Mouse (Mus musculus): ENCODE data around the gene Prdm16.

The Prdm16 gene

DNA sequence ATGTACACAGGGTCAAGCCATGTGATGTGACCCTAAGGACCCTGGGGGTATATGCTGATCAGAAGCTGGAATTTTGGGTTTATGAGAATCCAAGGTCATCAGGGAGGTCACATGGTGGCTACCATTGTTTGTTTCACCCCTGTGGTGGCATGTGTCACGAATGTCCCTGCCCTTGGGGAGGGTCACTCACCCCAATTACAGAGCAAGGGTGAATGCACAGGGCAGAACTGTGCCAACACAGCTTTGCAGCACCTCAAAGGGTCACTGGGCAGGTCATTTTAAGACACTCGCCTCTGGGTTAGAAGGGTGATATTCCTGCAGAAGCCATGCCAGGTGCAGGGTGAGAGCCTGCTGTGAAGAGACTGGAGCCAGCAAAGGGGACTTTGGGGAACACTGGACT lies 206.9 kb downstream of the Prdm16 start:
- in situ Hi-C loops (cut with MboI, MseI), result no loop called here

DNA sequence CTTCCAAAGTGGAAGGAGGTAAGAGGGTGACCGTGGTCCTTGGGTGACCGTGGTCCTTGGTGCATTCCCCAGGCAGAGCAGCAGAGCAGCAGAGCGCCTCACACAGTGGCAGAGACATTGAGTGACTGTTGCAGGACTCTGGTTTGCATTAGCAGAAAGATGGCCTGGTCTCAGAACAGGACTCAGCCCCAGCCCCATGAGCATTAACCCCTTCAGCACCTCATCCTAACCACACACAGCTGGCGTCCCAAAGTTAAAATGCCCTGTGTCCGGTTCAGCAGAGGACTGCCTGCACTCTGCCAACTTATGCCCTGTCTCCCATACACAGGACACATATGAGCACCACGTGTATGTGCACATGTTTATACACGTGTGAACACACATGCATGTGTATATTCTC lies 209.8 kb downstream of the Prdm16 start:
- in situ Hi-C loops (cut with MboI, MseI), result no loop called here

DNA sequence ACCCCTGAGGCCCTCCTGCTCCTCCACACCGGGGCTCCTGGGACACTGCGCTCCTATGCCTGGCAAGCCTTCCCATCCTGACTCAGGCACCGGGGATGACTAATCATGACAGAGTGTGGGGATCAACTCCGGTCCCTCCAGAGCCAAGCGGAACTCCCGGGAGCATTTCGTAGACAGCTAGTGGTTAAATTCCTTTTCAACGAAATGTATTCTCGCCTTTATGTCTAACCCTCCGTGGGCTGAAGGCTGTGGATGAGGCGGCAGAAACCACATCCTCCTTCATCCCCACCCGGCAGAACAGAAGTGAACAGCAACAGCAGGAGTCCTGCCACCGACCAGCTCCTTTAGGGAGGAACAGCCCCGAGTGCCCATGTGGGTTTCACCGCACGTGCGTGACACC lies 211.4 kb downstream of the Prdm16 start:
- in situ Hi-C loops (cut with MboI, MseI), result no loop called here

DNA sequence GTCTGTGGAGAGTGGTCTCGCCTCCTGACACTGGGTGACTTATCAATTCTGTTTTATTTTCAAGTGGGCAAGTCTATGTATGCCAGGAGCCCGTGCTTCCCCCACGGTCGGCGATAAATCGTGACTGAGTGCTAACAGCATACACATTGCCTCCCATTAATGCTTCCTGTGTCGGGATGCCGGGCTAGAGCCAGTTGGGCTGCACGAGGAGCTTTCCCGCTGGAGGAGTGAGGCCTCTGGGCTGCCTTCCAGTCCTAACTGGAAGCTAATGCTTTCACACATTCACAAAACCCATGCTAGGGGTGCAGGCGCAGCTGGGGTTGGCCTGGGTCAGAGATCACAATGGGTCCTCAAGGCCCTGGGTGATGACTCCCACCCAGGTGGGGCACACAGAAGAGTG lies 212.0 kb downstream of the Prdm16 start:
- in situ Hi-C loops (cut with MboI, MseI), result no loop called here

DNA sequence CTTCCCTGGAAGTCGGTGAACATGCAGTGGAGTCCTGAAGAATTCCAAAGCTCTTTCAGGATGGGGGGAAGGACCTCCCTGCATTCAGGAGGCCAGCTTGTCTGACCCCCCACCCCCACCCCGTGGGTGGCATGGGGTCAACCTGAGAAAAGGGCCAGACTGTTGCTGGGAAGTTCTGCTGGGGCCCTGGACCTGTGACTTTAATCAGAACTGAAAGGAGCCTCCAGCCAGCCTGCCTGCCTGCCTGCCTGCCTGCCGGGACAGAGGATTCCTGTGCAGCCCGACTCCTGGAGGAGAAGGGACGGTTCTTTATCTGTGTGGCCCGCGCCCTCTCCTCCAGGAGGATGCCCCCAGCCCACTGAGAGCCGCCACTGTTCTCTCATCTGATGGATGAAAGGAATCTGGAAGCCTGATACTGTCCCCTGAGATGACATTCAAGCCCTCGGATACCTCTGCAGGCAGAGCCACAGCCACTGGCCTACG lies 214.2 kb downstream of the Prdm16 start:
- in situ Hi-C loops (cut with MboI, MseI), result no loop called here

DNA sequence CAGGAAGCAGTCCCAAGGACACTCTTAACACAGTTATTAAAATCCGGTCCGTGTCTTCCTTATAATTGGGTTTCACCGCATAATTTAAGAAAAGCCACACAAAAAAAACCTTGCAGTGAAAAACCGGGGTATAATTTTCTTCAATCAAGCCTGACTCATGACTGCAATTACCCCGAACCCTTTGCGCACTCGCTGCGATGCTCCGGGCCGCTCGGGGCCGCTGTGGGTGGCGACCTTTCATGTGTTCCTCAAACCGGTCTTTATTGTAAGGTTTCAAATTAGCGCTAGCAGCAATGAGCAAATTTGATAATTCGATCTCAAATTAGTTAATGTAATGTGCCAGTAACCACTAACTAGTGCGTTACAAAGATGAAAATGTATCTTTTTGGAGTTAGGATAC lies 215.9 kb downstream of the Prdm16 start:
- in situ Hi-C loops (cut with MboI, MseI), result no loop called here

DNA sequence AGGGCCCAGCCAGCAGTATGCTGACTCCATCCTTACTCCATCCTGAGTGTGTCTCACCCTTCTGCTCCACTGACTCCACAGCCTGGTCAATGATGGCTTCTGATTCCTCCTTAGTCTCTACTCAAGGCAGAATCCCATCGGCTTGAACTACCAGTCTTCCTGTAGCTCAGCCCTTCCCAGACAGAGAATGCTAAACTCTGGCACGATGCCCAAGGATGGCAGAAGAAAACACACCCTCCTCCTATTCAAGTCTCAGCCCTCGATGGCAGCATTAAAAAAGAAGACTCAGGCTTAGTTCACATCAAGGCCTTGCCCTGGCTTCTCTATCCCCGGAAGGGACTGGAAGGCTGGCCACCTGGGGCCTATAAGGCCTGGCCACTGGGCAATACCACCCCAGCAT lies 216.9 kb downstream of the Prdm16 start:
- in situ Hi-C loops (cut with MboI, MseI), result no loop called here

DNA sequence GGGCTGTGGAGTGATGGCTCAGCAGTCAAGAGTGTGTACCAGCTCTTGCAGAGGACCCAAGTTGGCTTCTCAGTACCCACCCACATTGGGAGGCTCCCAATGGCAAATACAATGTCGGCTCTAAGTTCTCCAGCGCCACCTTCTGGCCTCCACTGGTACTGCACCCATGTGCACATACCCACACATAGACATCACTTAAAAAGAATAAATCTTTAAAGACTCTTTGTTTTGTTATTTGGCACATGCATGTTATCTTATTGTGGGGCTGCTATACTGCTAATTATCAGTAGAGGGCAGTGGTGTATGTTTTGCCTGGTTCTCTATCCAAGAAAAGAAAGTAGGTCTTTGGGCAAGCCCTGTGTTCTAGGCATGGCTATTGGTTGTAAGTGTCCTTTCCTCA lies 217.7 kb downstream of the Prdm16 start:
- in situ Hi-C loops (cut with MboI, MseI), result no loop called here

DNA sequence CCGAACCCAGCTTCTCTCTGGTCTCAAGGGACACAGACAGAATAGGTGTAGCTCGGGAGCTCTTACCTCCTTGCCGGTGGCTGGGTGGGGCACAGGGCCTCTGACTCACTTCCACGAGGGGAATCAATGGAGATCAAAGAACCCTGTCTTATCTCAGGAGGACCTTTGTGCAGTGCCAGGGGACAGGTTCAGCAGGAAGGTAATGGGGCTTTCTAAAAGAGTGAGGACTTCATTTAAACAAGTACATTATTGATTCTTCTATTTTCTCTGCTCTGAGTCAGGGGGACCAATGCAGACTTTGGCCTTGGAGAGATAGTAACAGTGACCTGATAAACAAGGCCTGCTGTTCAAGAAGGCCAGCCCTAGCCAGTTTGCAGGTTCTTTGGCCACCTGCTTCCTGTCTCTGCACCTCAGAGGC lies 218.3 kb downstream of the Prdm16 start:
- in situ Hi-C loops (cut with MboI, MseI), result no loop called here

DNA sequence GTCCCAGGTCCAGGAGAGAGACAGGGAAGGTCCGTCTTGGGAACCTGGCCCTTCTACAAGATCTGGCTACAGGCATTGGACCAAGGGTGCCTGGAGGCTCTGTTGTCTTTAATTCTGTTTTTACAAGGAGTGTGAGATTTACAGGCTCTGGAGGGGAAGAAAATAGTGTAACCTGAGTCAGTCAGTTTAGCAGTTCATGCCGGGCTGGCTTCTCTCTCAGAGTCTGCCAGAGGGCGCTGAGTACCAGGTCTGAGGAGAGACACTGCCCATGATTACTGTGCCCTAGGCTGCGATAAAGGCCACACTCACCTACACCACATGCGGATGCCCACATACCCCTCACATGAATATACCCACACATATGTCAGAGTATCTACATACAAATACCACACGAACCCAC lies 219.9 kb downstream of the Prdm16 start:
- in situ Hi-C loops (cut with MboI, MseI), result no loop called here

DNA sequence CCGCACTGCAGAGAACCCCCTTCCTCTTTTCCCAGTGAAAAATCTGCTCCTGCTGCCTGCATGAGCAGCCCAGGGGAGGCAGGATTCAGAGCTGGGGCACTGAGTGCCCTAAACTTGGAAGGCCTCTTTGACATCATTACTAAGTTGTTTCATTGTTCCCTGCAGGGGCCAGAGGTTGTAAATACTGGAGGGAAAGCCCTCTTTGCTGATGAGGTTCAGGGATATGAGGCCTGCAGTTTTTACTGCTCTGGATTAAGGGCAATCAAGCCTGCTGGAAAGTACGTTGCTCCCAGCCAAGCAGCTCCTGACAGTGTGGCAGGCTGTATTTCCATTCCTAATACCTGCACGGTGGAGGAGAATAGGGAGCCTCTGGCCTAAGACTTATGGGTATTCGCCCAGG lies 221.8 kb downstream of the Prdm16 start:
- in situ Hi-C loops (cut with MboI, MseI), result no loop called here

DNA sequence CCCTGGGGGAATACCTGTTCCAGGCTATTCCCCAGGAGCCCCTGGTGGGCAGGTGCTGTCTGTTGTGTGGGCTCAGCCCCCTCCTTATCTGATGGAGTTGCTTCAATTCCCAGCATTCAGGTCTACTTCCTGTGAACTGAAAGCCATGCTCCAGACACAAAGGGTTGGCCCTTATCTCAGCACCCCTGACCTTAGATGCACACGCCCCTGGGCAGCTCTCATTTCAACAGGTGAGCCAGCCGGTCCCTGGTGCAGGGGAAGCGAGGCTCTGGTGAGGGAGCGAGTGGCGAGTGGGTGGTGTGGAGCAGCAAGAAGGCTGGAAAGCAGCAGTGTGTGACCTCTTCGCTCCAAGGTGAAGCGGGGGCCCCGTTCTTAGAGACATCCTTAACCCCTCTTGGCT lies 226.1 kb downstream of the Prdm16 start:
- in situ Hi-C loops (cut with MboI, MseI), result no loop called here

DNA sequence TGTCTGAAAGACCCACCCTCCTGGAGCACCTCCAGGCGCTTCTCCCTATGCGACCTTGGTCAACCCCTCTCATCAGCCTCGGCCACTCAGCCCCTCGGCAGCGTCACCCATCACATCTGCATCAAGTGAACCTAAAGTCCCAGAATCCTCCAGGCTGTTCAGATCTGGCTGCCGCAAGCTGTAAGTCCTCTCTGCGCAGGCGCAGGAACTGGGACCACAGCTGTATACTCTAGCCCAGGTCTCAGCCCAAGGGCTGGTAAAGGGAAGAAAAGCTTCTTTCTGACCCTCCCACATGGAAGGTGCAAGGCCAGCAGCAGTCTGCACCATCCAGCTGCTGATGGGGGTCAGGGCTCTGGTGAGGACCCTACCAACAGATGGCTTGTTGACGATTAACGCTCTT lies 226.8 kb downstream of the Prdm16 start:
- in situ Hi-C loops (cut with MboI, MseI), result no loop called here

DNA sequence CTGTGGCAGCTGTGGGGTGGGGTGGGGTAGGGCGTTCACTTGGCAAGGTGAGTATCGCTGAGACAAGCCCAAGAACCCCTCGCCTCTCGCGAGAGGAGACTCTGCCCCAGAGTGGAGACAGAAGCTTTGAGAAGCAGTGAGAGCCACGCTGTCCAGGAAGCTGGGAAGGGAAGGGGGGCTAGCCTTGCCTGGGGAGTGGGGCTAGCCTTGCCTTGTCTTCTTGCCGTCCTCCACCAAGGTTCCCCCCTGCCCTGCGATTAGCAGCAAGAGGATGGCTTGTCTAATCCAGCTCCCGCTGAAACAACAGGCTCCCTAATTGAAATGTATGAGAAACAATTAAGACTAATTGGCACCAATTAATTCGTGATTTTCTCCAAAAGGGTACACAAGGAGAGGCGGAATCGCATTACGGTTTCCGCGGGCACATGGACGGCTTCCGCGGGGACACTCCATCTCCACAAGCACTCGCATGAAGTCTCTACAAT lies 227.4 kb downstream of the Prdm16 start:
- in situ Hi-C loops (cut with MboI, MseI), result no loop called here

DNA sequence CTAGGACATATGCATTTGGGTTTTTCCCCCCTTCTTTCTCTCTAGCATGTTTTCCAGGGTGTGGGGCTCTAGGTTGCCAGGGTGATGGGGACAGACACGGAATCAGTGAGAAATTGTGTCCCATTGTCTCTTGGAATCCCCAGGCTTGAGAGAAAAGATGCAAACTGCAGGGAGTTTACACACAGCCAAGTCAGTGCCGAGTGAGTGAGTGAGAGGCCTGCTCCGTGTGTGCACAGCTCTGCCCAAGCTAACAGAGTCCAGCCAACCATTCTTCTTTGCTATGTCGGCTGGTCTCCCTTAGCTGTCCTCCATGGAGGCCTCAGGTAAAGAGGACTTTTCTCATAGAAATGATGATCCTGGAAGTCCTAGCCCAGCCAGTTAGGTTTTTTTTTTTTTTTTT lies 233.7 kb downstream of the Prdm16 start:
- in situ Hi-C loops (cut with MboI, MseI), result no loop called here

DNA sequence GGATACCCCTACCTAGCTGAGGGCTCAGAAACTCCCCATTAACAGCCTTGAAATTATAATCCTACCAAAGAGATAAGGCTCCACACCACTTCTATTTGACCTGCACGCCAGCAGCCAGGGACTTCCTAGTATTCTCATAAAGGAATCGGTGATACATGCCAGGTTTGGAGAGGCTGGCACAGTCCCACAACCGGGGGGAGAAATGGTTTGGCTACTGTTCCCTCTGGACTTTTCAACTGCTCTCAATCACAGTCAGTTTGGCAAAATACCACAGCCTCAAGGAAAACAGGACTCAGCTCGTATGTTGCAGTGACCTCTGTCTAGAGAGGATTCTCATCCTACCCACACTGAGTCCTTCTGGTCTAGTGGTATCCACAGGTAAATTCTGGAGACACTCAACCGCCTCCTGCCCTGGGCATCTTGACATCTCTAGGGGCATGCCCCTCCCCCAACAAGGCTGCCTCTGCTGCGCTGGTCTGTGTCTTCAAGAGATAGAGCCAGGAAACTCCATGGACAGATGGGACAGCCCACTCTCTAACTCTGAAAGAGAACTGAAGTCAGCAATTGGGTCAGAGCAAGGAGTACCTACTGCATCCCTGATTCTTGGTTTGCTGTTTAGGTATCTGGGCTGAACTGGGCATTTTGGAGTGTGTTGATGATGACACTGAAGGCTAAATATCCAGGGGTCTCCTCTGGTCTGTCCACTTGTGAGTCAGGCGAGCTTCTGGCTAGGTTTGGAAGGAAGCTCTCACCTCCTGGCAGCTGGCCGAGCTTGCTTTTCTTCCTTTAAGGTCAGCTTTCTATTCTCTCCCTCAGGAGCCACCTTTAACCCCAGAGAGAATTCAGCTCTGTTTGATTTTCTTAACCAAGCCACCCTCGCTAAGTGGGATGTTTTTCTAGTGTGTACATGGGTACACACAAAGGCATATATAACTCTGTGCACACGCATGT lies 234.4 kb downstream of the Prdm16 start:
- in situ Hi-C loops (cut with MboI, MseI), result no loop called here

DNA sequence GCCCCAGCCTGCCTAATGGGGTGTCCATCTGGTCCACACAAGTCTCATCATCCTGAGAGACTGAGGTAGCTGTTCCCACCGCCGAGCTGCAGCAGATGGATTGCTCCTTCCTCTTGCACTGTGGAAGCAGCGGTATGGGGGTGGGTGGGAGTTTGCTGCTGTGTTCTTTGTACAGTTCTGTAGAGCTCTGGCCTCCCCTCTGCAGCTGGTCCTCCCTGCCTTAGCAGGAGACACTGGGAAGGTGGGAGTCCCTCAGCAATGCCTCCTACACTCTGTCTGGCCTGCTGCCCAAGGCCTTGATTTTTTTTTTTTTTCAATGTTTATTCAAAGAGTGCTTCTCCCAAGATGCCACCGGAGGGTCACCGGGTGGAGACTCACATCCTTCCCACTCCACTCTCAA lies 235.3 kb downstream of the Prdm16 start:
- in situ Hi-C loops (cut with MboI, MseI), result no loop called here

DNA sequence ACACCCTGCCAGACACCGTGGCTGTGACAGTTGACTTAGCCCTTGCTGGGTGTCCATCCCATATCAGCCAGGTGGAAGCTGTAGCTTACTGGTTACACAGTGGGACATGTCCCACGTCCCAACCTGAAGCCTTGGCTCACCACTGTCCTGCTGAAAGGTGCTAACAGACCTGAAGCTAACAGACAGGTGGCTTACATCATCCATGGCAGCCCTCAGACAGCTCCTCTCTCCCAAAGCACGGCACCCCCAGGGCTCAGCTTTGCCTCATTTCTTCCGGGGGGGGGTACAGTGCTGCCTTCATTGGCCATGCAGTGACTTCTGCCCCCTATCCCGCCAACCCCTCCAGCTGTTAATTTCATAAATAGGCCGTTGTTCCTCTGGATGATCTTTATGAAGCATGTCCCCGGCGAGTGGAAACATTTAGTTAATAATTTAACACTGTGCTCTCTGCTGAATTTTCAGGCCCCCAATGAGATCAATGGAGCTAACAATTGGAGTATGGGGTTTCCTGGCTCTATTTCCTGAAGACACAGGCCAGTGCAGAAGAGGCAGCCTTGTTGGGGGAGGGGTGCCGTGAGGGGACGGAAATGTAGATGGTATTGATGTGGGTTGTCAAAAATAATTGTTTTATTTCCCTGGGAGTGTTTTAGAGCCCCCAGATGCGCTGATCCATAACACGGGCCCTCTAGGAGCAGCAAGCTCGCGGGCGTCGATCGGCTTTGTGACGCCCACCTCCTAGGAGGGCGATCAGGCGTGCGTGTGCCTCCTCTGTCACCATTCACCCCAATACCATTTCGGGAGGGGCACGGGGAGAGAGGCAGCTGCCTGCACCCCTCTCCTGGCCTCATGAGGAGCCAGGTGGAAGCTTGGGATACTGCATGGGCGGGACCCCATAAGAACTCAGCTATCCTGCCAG lies 236.2 kb downstream of the Prdm16 start:
- in situ Hi-C loops (cut with MboI, MseI), result no loop called here

DNA sequence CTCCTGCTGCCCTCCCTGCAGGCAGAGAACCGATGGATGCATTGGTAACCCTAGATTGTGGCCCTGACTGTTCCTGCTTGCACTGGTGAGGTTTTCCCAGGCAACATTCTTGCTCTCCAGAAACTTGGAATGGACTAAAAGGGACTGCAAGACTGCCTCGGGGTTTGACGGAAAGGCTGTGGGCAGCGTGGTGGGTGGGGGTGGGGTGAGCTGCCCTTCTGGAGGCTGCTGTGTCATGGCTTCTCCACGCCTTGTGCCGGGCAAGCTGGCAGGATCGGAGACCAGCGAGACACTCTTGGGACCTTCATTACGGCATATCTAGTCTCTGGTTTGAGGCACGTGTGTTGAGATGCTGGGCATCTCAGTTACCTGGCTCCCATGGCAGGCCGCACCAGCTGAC lies 237.0 kb downstream of the Prdm16 start:
- in situ Hi-C loops (cut with MboI, MseI), result no loop called here

DNA sequence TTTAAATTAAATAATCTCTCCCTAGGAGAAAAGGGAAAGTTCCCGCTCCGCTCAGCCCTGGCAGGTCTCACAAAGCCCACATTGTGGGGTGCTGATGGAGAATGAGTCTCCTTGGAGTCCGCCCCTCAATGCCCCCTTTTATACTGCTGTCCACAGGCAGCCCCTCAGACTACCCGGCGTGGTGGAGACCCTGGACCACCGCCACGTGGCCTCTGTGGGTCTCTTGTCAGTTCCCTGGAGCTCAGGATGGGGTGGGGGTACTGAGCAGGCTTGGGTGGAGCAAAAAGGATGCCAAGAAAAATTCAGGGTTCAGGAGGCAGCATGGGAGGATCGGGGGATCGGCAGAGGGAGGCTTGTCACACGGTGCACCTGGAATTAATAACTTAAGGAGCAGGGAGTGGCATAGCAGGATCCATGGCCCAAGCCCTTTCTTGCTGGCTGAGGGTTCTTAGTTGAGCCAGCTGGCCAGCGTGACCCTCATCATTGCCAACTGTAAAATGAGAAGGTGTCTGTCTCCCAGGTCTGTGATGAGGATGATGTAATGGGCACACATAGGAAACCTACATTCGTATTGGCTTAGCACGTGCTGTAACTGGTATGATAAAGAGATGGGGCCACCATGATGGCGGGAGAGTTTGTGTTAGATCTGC lies 239.9 kb downstream of the Prdm16 start:
- in situ Hi-C loops (cut with MboI, MseI), result no loop called here

DNA sequence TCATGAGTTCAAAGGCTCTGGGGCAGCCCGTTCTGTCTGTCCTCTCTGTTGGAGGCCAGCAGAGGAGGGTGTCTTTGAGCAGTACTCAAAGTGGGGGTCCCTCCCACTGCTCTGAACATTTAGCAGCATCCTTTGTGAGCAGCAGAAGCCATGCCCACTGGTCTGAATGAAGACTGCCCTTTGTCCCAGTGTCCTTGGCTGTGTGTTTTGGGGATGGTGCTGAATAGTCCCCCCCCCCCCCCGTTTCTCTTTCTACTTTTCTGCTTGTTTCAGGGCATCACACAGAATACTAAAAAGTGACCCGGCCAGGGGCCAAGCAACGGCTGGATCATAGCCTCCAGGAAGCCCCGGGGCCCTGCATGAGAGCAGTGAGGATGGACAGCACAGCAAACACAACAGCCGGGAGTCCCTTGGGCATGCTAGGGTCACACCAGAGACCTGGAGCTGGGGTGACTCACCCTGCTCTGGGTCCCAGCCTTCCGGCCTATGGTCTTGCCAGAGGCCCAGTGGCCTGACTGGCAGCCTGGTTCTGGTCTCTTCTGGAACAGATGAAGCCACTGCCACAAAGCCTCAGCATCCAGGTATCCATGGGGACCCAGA lies 242.4 kb downstream of the Prdm16 start:
- in situ Hi-C loops (cut with MboI, MseI), result no loop called here
